Mouse (Mus musculus) embryonic fibroblast, embryonic 13.5 days (primary cell): ENCODE data around the gene Serpinf2.

Source experiments
- CTCF ChIP-seq: IDR thresholded peaks from 2 replicates; pipeline ENCODE4 v1.5.1; 2011; ENCODE audit warnings: mild to moderate bottlenecking, control low read depth, low read length, moderate library complexity, borderline replicate concordance; ENCODE audit not compliant: insufficient read depth
- POLR2A ChIP-seq: IDR thresholded peaks from 2 replicates; pipeline ENCODE4 v1.6.1; 2011; ENCODE audit warnings: low read depth, mild to moderate bottlenecking, control low read depth, low read length, moderate library complexity

GRCm38 (mm10) chr11:75438194-75438593 lies 1.2 kb downstream of the Serpinf2 start:
- TF ChIP-seq CTCF = no peak
- no peak for TF ChIP-seq POLR2A
